Mouse (Mus musculus): ENCODE measurements around the gene Lacc1. TPM values are rescaled to one million over a fixed set of nuclear protein-coding genes. Genes with fewer than 3 reads are reported as not detected.

Lacc1 gene
- polyA plus RNA-seq, 1 experiment from 2014 or later, result 9.0 TPM

Other genes with a start within 250 kb of the Lacc1 start
- 3.1 and 3.7 TPM in 2 replicates for gene Ccdc122, start 132 bp downstream of the Lacc1 start, polyA plus RNA-seq (2015; fragmentation: Nextera tagmentation; extraction: Ambion mirVana)
- 6.2 and 6.7 TPM in 2 replicates for gene Enox1, start 119.9 kb upstream of the Lacc1 start, polyA plus RNA-seq (2015; fragmentation: Nextera tagmentation; extraction: Ambion mirVana)